Mouse (Mus musculus) liver, adult 2 months (tissue): ENCODE results near the gene Flt3. TPM values are rescaled to one million over a fixed set of nuclear protein-coding genes. Genes with fewer than 3 reads are reported as not detected.

ENCODE experiments used
- DNase-seq: peaks from one replicate; pipeline ENCODE4 v3.0.0-alpha.2; 2011; ENCODE audit warnings: low read depth, low spot score; ENCODE audit errors: extremely low read depth
- H3K27ac ChIP-seq: fragments of 200-500 bp; replicated peaks from 2 replicates; pipeline ENCODE4 v1.5.1; 2012; ENCODE audit warnings: low read depth, mild to moderate bottlenecking, control low read depth, inconsistent platforms, low read length; ENCODE audit not compliant: insufficient read depth
- H3K27me3 ChIP-seq: fragments of 200-500 bp; 2 replicates; pipeline ENCODE4 v1.6.1; 2012; ENCODE audit warnings: mild to moderate bottlenecking, moderate library complexity, low read length, inconsistent platforms; ENCODE audit not compliant: control insufficient read depth, insufficient read depth
- H3K36me3 ChIP-seq: fragments of 200-500 bp; 2 replicates; pipeline ENCODE4 v1.6.1; 2012; ENCODE audit warnings: low read length, inconsistent platforms; ENCODE audit not compliant: control insufficient read depth, insufficient read depth
- H3K4me1 ChIP-seq: fragments of 200-500 bp; 2 replicates; pipeline ENCODE4 v1.6.1; 2011; ENCODE audit warnings: low read length; ENCODE audit not compliant: control insufficient read depth, insufficient read depth
- H3K4me3 ChIP-seq: fragments of 200-500 bp; 2 replicates; pipeline ENCODE4 v1.5.1; 2011; ENCODE audit warnings: low read depth, mild to moderate bottlenecking, control low read depth, low read length, moderate library complexity; ENCODE audit not compliant: insufficient read depth
- H3K79me2 ChIP-seq: fragments of 200-500 bp; 2 replicates; pipeline ENCODE4 v1.6.1; 2012; ENCODE audit warnings: inconsistent platforms, mild to moderate bottlenecking, low read length, moderate library complexity; ENCODE audit not compliant: control insufficient read depth, insufficient read depth
- H3K9ac ChIP-seq: fragments of 200-500 bp; 2 replicates; pipeline ENCODE4 v1.6.1; 2012; ENCODE audit warnings: low read depth, mild to moderate bottlenecking, control low read depth, inconsistent platforms, low read length
- CTCF ChIP-seq: fragments of 200-500 bp; IDR thresholded peaks from 2 replicates; pipeline ENCODE4 v1.5.1; 2011; ENCODE audit warnings: low read depth, low read length, control low read depth
- POLR2A ChIP-seq: fragments of 200-500 bp; IDR thresholded peaks from 2 replicates; pipeline ENCODE4 v1.6.1; 2011; ENCODE audit warnings: low read length, control low read depth; ENCODE audit not compliant: insufficient read depth; ENCODE audit errors: extremely low read depth
- WGBS: fragments of 180-500 bp; shearing (Covaris S2); methylation state at CpG from one replicate; pipeline ENCODE4 v1.1.7; 2018; 5-methylcytosine and 5-hydroxymethylcytosine counted together
- polyA plus RNA-seq: library from polyadenylated mRNA; depleted of rRNA; stranded (reverse); fragments of >200 nt; gene quantifications from 2 replicates; pipeline ENCODE4 v1.2.3, GENCODE M21; 2012
- total RNA-seq: library from RNA; depleted of rRNA; stranded (reverse); fragments of >200 nt; gene quantifications from 2 replicates; pipeline ENCODE4 v1.2.3, GENCODE M21; 2014

Gene Flt3
- total and polyA plus RNA-seq, 2 experiments: 0.16 to 0.18 TPM

DNA sequence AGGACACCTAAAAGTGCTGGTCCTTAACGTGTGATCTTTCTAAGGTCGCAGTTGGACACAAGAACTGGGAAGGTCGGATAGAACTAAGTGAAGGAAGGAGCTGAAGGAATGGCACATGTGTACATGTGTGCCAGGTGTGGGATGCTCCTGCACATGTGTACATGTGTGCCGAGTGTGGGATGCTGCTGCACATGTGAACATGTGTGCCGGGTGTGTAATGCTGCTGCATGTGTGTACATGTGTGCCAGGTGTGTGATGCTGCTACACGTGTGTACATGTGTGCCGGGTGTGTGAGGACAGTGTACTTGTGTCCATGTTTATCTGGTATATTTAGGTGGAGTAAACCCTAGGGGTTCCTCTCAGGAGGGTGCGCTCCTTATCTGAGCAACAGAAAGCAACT is 32.6 kb upstream of the Flt3 start:
- H3K79me2 ChIP-seq: peaks cover 56% of the 10 kb centered on the region
- WGBS: 72% methylated on average over 8 of the region's 8 CpGs
- TF ChIP-seq CTCF: no peak
- no peak for TF ChIP-seq POLR2A
- peaks cover 34% of the 10 kb centered on the region for H3K4me1 ChIP-seq
- H3K4me3 ChIP-seq: no peak overlapping the region
- no peak overlapping the region for H3K27ac ChIP-seq
- no peak overlapping the region for H3K9ac ChIP-seq
- DNase-seq: no peak
- no peaks in the 10 kb centered on the region for H3K36me3 ChIP-seq
- H3K27me3 ChIP-seq: no peaks in the 10 kb centered on the region

- WGBS: 1% methylated on average over 50 of the region's 68 CpGs
- Histone ChIP-seq H3K9ac (peak overlapping the region; percentile 100), H3K4me3 (peak overlapping the region; percentile 87), H3K4me1 (peaks cover 29% of the 10 kb centered on the region), H3K36me3 (no peaks in the 10 kb centered on the region), H3K79me2 (peaks cover 47% of the 10 kb centered on the region), H3K27ac (peak overlapping the region; percentile 99), H3K27me3 (no peaks in the 10 kb centered on the region)
- TF ChIP-seq CTCF: no peak
- no peak for TF ChIP-seq POLR2A
- DNase-seq: peak; percentile 33
Measured at GRCm38 (mm10) chr5:147430936-147431839, 30.9 kb upstream of the Flt3 start.

DNA sequence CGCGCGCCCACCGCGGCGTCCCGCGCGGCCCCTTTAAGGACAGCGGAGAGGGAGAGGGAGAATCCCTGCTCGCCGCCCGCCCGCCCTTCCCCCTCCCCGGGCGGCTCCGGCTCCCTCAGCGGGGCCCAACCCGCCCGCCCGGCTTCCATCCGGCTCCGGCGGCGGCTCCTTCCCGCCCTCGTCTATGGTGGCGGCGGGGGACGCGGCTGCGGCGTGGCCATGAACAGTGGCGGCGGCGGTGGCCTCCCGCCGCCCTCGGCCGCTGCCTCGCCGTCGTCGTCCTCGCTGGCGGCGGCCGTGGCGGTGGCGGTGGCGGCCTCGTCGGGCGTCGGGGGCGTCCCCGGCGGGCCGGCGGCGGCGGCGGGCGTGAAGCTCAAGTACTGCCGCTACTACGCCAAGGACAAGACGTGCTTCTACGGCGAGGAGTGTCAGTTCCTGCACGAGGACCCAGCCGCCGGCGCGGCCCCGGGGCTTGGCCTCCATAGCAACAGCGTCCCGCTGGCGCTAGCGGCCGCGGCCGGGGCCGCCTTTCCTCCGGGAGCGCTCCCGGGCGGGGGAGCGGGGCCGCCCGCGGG is 30.2 kb upstream of the Flt3 start:
- H3K27me3 ChIP-seq: no peaks in the 10 kb centered on the region
- H3K4me3 ChIP-seq: peak overlapping the region; percentile 87
- no peaks in the 10 kb centered on the region for H3K36me3 ChIP-seq
- DNase-seq: no peak
- peaks cover 39% of the 10 kb centered on the region for H3K79me2 ChIP-seq
- peak overlapping the region; percentile 99 for H3K27ac ChIP-seq
- WGBS: under 1% methylated on average over 67 of the region's 91 CpGs
- peak overlapping the region; percentile 100 for H3K9ac ChIP-seq
- TF ChIP-seq POLR2A (no peak), CTCF (no peak)
- peaks cover 24% of the 10 kb centered on the region for H3K4me1 ChIP-seq

DNA sequence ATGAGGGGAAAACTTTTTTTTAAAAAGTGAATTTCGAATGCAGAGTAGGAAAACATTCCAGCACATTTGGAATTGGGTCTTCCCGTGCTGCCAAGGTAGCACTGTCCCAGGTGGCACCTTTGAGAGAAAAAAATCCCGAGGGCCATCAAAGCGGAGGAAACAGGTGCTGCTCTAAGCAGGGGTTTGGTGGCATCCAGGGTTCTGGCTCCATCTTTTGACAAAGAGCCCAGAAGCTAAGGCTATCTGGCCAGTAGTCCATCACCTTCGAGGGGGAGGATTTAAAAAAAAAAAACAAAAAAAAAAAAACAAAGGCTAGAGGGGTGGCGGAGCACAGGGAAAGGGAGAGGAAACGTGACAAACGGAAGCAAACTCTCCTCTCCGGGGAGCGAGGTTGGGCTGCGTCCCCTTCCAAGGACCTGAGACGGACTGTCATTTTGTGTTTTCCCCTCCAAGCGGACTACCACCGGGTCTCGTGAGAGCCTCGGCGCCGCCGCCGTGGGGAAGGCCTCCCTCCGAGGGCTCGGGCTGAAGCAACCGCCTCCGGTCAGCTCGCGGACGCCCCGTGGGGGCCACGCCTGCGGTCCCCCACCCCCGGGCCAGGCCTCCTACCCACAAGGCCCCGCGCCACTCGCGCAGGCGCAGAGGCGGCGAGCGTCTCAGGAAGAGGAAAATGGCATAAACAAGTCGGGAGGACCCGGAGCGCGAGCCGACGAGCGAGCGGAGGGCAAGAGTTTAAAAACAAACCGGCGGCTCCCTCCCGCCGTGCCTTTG is 29.4 kb upstream of the Flt3 start, which contains the start of gene Pan3:
Gene Pan3, plus strand, starts transcription at position 627 of the 771 bp plus-strand sequence.
- WGBS: under 1% methylated on average over 51 of the region's 51 CpGs
- DNase-seq: peak; percentile 74
- Histone ChIP-seq H3K4me1 (peaks cover 18% of the 10 kb centered on the region), H3K27me3 (no peaks in the 10 kb centered on the region), H3K9ac (peak within 1 kb of the TSS; percentile 100), H3K36me3 (no peaks in the 10 kb centered on the region), H3K27ac (peak within 1 kb of the TSS; percentile 99), H3K79me2 (peaks cover 32% of the 10 kb centered on the region), H3K4me3 (peak within 1 kb of the TSS; percentile 87)
- TF ChIP-seq CTCF: no peak
- TF ChIP-seq POLR2A: peak; percentile 92

- 64% methylated on average over 4 of the region's 4 CpGs for WGBS
- Histone ChIP-seq H3K27ac (no peak overlapping the region), H3K4me3 (no peak overlapping the region), H3K4me1 (no peaks in the 10 kb centered on the region; the same call in 1 of the 2 replicates), H3K9ac (no peak overlapping the region), H3K27me3 (no peaks in the 10 kb centered on the region), H3K36me3 (no peaks in the 10 kb centered on the region), H3K79me2 (peaks cover 10% of the 10 kb centered on the region)
- DNase-seq: no peak
- TF ChIP-seq POLR2A (no peak), CTCF (no peak)
Measured at GRCm38 (mm10) chr5:147426048-147426805, 25.9 kb upstream of the Flt3 start.
